Mouse (Mus musculus) ES-E14 (cell line): ENCODE measurements at regions not wholly inside any gene's neighbourhood (a gene's known extent, or its start where the extent isn't known, plus 50 kb on each side); places are given as distances from the start of the nearest gene placed in this dataset.

ENCODE experiments used
- DNase-seq: peaks from one replicate; pipeline ENCODE4 v3.0.0-alpha.2; 2013; ENCODE audit warnings: low read depth, low spot score
- H3K27ac ChIP-seq: 2 replicates; pipeline ENCODE4 v1.5.1; 2012; ENCODE audit warnings: low read depth, mild to moderate bottlenecking, low read length, moderate library complexity, mixed read lengths; ENCODE audit not compliant: poor library complexity, insufficient read depth, severe bottlenecking
- H3K36me3 ChIP-seq: 2 replicates; pipeline ENCODE4 v1.6.1; 2012; ENCODE audit warnings: mild to moderate bottlenecking, low read length, moderate library complexity, mixed read lengths; ENCODE audit not compliant: control insufficient read depth, poor library complexity, insufficient read depth, severe bottlenecking
- H3K4me1 ChIP-seq, 2 experiments: fragments of 150-350 bp in 1 of 2; sonication (generic) in 1 of 2; 2 replicates each; pipeline ENCODE4 v1.6.1; 2012; ENCODE audit warnings: low read length in 2 of 2, mild to moderate bottlenecking in 1 of 2, mixed read lengths in 1 of 2; ENCODE audit not compliant: control insufficient read depth in 2 of 2, insufficient read depth in 2 of 2, poor library complexity in 1 of 2
- H3K4me3 ChIP-seq, 2 experiments: fragments of 150-350 bp in 1 of 2; sonication (generic) in 1 of 2; 2 replicates each; pipeline ENCODE4 v1.5.1; 2012; ENCODE audit warnings: low read length in 2 of 2, low read depth in 1 of 2, mild to moderate bottlenecking in 1 of 2, mixed read lengths in 1 of 2; ENCODE audit not compliant: insufficient read depth in 1 of 2, poor library complexity in 1 of 2, severe bottlenecking in 1 of 2
- H3K9ac ChIP-seq: 2 replicates; pipeline ENCODE4 v1.6.1; 2012; ENCODE audit warnings: low read depth, mild to moderate bottlenecking, low read length, mixed read lengths; ENCODE audit not compliant: poor library complexity, insufficient read depth, severe bottlenecking
- H3K9me3 ChIP-seq: fragments of 150-350 bp; sonication (generic); 2 replicates; pipeline ENCODE4 v1.6.1; 2012; ENCODE audit warnings: low read depth, mild to moderate bottlenecking, low read length; ENCODE audit not compliant: control insufficient read depth, insufficient read depth
- CHD2 ChIP-seq: IDR thresholded peaks from 2 replicates; pipeline ENCODE4 v1.6.1; 2014; ENCODE audit warnings: mild to moderate bottlenecking, low read depth, low read length, inconsistent platforms
- HCFC1 ChIP-seq: IDR thresholded peaks from 2 replicates; pipeline ENCODE4 v1.6.1; 2012; ENCODE audit warnings: low read length, inconsistent platforms, borderline replicate concordance; ENCODE audit not compliant: insufficient read depth
- MAFK ChIP-seq: IDR thresholded peaks from 2 replicates; pipeline ENCODE4 v1.6.1; 2014; ENCODE audit warnings: mild to moderate bottlenecking, low read depth, low read length, inconsistent platforms; ENCODE audit not compliant: insufficient read depth
- ZC3H11A ChIP-seq: IDR thresholded peaks from 2 replicates; pipeline ENCODE4 v1.6.1; 2012; ENCODE audit warnings: low read depth, mild to moderate bottlenecking, inconsistent platforms, low read length, borderline replicate concordance
- ZNF384 ChIP-seq: IDR thresholded peaks from 2 replicates; pipeline ENCODE4 v1.6.1; 2012; ENCODE audit warnings: low read depth, low read length, inconsistent platforms
- in situ Hi-C, 2 experiments: fragments of 600-800 bp; cut with MboI; formaldehyde crosslinking; loops; one replicate each; pipeline ENCODE4 v1.15.1; 2025; ENCODE audit warnings: low sequenced_read_pairs in 2 of 2, inconsistent platforms in 1 of 2; ENCODE audit not compliant: unreplicated experiment in 2 of 2

DNA sequence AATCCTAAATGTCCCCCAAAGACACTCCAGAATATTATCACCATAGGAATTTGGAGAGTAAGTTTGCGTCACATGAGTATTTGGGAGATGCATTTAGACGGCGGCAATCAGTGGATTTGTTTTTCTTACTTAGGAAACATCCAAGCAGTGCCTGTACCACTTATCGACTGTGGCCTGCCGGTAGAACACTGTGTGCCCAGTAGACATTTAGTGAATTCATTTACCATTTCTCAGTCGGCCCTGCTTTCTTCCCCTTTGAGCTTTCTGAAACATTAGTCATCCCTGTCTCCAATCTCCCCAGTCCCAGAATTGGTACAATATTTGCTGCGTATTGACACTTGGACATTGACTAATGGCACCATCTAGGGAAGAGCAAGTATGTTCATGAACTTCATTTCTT, 391.7 kb upstream of the Tmpo start:
- H3K9ac ChIP-seq: no peak overlapping the region
- no peak overlapping the region for H3K27ac ChIP-seq
- no peaks in the 10 kb centered on the region for H3K36me3 ChIP-seq
- H3K4me1 ChIP-seq: no peaks in the 10 kb centered on the region
- no peaks in the 10 kb centered on the region for H3K9me3 ChIP-seq
- no peak overlapping the region for H3K4me3 ChIP-seq
- TF ChIP-seq ZC3H11A (no peak), ZNF384 (no peak)
- in situ Hi-C loops: no loop called here
- no peak for DNase-seq

DNA sequence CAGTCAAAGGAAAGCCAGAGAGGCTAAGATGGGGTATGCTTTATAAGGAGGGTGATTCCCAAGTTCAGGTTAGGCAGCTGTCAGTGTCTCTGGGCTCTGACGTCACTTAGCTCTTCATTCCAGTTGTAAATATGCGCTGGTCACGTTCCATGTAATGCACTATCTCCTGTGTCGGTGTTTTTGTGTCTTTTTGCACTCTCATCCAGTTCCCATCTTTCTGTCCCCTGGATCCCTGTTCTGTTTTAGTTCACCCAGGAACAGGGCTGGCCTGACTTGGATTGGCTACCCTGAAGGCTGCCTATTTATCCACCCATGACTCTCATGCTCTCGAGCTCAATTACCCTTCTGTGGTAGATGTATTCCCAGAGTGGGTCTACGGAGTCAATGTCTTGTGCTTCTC, 387.9 kb upstream of the Tmpo start:
- Histone ChIP-seq H3K9me3 (no peaks in the 10 kb centered on the region), H3K4me1 (no peaks in the 10 kb centered on the region), H3K27ac (no peak overlapping the region), H3K9ac (no peak overlapping the region), H3K4me3 (no peak overlapping the region), H3K36me3 (no peaks in the 10 kb centered on the region)
- TF ChIP-seq MAFK: no peak
- TF ChIP-seq ZC3H11A: no peak
- TF ChIP-seq HCFC1: no peak
- TF ChIP-seq CHD2: no peak
- no peak for TF ChIP-seq ZNF384
- DNase-seq: no peak
- in situ Hi-C loops: no loop called here

DNA sequence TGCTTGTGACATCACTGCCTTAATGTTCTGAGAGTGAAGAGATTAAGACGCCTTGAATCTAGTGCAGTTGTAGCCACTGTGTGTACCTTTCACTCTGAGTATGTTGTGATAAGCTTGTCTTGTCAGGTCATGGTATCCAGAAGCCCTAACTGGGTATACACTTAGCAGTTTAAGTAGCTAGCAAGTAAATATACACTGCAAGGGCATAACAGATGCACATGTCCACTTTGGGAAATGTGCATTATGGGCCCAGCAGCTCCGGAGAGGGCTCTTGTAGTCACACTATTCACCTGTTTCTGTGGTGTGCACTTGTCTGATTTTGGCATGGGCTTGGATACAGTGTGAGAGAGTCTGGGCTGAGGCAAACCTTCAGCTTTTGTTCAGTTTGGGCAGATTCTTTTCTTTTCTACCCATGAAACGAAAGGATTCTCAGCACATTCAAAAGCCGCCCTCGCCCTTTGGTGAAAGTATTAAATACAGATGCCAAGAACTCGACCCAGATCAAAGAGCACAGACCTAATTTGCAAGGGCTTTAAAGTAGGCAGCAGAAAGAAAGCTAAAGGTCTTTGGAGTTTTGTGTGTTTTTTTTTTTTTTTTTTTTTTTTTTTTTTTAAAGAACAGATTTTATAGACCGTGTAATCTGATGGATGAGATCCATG, 385.1 kb upstream of the Tmpo start:
- Histone ChIP-seq H3K9ac (no peak overlapping the region), H3K4me1 (no peaks in the 10 kb centered on the region), H3K36me3 (no peaks in the 10 kb centered on the region), H3K9me3 (no peaks in the 10 kb centered on the region), H3K27ac (no peak overlapping the region), H3K4me3 (no peak overlapping the region)
- DNase-seq: no peak
- TF ChIP-seq ZNF384: no peak
- no peak for TF ChIP-seq MAFK
- in situ Hi-C loops: no loop called here

DNA sequence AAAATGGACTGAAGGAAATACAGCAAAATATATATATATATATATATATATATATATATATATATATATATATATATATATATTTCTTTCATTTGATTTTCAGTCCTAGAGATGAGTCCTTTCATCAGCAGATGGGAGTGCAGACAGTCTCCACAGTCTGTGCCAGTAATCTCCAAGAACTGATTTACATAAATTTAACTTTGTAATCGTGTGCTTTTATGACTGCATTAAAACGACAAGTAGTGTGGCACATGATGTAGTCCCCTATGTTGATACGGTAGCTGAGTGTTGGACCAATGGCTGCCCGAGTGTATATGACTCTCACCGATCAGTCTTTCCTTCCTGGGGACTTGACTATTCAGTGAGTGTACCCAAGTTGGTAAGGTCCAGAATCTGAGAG, 378.2 kb upstream of the Tmpo start:
- DNase-seq: no peak
- no peak overlapping the region for H3K4me3 ChIP-seq
- H3K9me3 ChIP-seq: no peaks in the 10 kb centered on the region
- H3K4me1 ChIP-seq: no peaks in the 10 kb centered on the region
- H3K9ac ChIP-seq: no peak overlapping the region
- H3K27ac ChIP-seq: no peak overlapping the region
- TF ChIP-seq ZC3H11A (no peak), HCFC1 (no peak), MAFK (no peak), CHD2 (no peak), ZNF384 (no peak)
- in situ Hi-C loops: no loop called here
- no peaks in the 10 kb centered on the region for H3K36me3 ChIP-seq

DNA sequence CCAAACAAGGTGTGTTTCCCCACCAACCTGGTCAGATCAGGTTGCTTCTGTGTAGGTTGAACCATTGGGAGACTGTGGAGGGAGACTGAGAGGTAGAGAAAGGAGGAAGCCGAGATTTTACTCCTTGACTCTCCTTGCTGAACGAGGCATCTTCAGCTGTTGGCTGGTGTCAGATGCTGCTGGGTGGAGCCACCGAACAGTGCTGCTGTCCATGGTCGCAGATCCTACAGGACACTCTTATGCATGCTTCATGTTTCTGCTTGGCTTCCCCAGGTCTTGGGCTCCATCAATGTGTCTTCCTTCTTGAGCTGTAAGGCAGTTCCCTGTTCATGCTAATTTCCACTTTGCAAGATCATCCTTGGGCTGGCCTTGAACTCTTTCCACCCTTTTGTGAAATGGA, 367.0 kb upstream of the Tmpo start:
- H3K36me3 ChIP-seq: no peaks in the 10 kb centered on the region
- no peaks in the 10 kb centered on the region for H3K9me3 ChIP-seq
- no peaks in the 10 kb centered on the region for H3K4me1 ChIP-seq
- no peak for DNase-seq
- H3K9ac ChIP-seq: no peak overlapping the region
- no peak overlapping the region for H3K27ac ChIP-seq
- H3K4me3 ChIP-seq: no peak overlapping the region
- in situ Hi-C loops: no loop called here
- TF ChIP-seq MAFK (no peak), ZC3H11A (no peak), ZNF384 (no peak), HCFC1 (no peak), CHD2 (no peak)
